Mouse (Mus musculus) C2C12 (cell line): ENCODE measurements around the gene Cebpb.

Source experiments
- CTCF ChIP-seq: IDR thresholded peaks from one replicate; pipeline ENCODE4 v1.5.1; 2011; ENCODE audit not compliant: control insufficient read depth, insufficient read depth, insufficient read length
- MAX ChIP-seq: IDR thresholded peaks from one replicate; pipeline ENCODE4 v1.6.1; 2011; ENCODE audit warnings: mild to moderate bottlenecking, control low read depth
- MYOD1 ChIP-seq: IDR thresholded peaks from one replicate; pipeline ENCODE4 v1.6.1; 2011; ENCODE audit warnings: low read depth; ENCODE audit not compliant: control insufficient read depth, insufficient read length

DNA sequence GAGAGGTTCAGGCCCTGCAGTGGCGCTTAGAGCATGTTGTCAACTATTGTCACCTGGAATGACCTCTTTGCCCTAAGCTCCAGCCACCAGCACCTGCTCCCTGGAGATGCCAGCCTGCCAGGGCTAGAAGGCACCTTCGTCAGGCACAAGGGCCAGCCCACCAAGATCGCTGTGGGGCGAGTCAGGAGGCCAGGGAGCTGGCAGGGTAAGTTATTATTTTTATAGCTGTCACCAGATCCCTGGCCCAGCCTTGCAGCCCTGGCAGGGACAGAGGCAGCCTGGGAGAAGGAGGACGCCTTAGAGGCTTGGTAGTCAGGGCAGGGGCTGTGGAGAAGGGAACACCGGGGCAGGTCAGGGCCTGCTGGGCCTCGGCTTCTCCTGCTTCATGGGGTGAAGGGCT lies 7.4 kb downstream of the Cebpb start:
- TF ChIP-seq CTCF (no peak), MYOD1 (no peak), MAX (no peak)
